Mouse (Mus musculus) heart, postnatal 10 days (tissue): ENCODE results near the gene Gm7954. TPM values are rescaled to one million over a fixed set of nuclear protein-coding genes. Genes with fewer than 3 reads are reported as not detected.
"Not testable (repeated sequence)": the region's sequence is repeated elsewhere in the genome, so short reads cannot be mapped to it uniquely, and the experiment has no call there.

Experiments
- DNase-seq, 2 experiments: peaks; one replicate each; pipeline ENCODE4 v3.0.0; 2021
- intact Hi-C: fragments of 180-260 bp; cut with DNase I; formaldehyde crosslinking; loops from one replicate; pipeline ENCODE4 v1.15.1; 2025
- total RNA-seq, 2 experiments: library from RNA; stranded (reverse); gene quantifications; 2 replicates each; pipeline ENCODE4 v1.2.3; 2021

Gene Gm7954
- not detected for total RNA-seq

GRCm38 (mm10) chr14:41453418-41453817, at the start of gene Gm7954:
Gene Gm7954, minus strand, starts transcription at chr14:41453518.
- intact Hi-C loops = not testable (repeated sequence)

GRCm38 (mm10) chr14:41489385-41489784, 36.1 kb upstream of the Gm7954 start, which contains the start of gene Gm3486:
Gene Gm3486, minus strand, starts transcription at chr14:41489485.
- DNase-seq, intact Hi-C loops: not testable (repeated sequence)

More at GRCm38 (mm10) chr14:41453418-41453817, at the start of gene Gm7954:
- not testable (repeated sequence) for DNase-seq

- DNase-seq = peak; percentile 7 to 12
- intact Hi-C loops = not testable (repeated sequence)
Measured at GRCm38 (mm10) chr14:41425393-41426075, 27.8 kb downstream of the Gm7954 start.

GRCm38 (mm10) chr14:41424694-41425093, 28.6 kb downstream of the Gm7954 start:
- intact Hi-C loops = not testable (repeated sequence)

GRCm38 (mm10) chr14:41408181-41408580, 45.1 kb downstream of the Gm7954 start, which contains the start of gene Gm6482:
Gene Gm6482, minus strand, starts transcription at chr14:41408281.
- DNase-seq, intact Hi-C loops: not testable (repeated sequence)

More at GRCm38 (mm10) chr14:41424694-41425093, 28.6 kb downstream of the Gm7954 start:
- DNase-seq = peak in 1 of 2 experiments; percentile 1

Other genes with a start within 250 kb of the Gm7954 start
- not detected for gene Gm2832, start 174.7 kb downstream of the Gm7954 start, total RNA-seq
- gene Gm5798, start 104.9 kb downstream of the Gm7954 start, total RNA-seq = not detected
- gene Gm7945, start 67.1 kb downstream of the Gm7954 start, total RNA-seq = not detected
- not detected for gene Gm6482, start 45.2 kb downstream of the Gm7954 start, total RNA-seq
- gene Gm3486, start 36.0 kb upstream of the Gm7954 start, total RNA-seq = not detected
- gene Gm7970, start 102.1 kb upstream of the Gm7954 start, total RNA-seq = not detected
- not detected for gene 1700049E17Rik2, start 119.7 kb upstream of the Gm7954 start, total RNA-seq
- gene Gm3072, start 171.1 kb upstream of the Gm7954 start, total RNA-seq = not detected
- not detected for gene Gm3676, start 193.0 kb upstream of the Gm7954 start, total RNA-seq
- gene Gm8068, start 248.4 kb upstream of the Gm7954 start, total RNA-seq = not detected